Mouse (Mus musculus) midbrain, embryonic 11.5 days (tissue): Measurements from ENCODE around the gene 1700017D01Rik. TPM values are rescaled to one million over a fixed set of nuclear protein-coding genes. Genes with fewer than 3 reads are reported as not detected.
"Not testable (repeated sequence)": the region's sequence is repeated elsewhere in the genome, so short reads cannot be mapped to it uniquely, and the experiment has no call there.

Experiments used
- ATAC-seq: fragments of 200-750 bp; cut with Nextera tagmentation; 2 replicates; pipeline ENCODE4 v1.8.0; 2017; ENCODE audit warnings: moderate TSS enrichment, moderate library complexity; ENCODE audit not compliant: low FRiP score
- DNase-seq: peaks from one replicate; pipeline ENCODE4 v3.0.0; 2015; ENCODE audit warnings: low spot score; ENCODE audit errors: missing footprints
- H3K27ac ChIP-seq: fragments of 300-500 bp; sonication (generic); 2 replicates; pipeline ENCODE4 v1.5.1; 2014; ENCODE audit warnings: low read depth, low read length
- H3K27me3 ChIP-seq: fragments of 300-500 bp; sonication (generic); 2 replicates; pipeline ENCODE4 v1.6.1; 2014; ENCODE audit warnings: mild to moderate bottlenecking, low read length, moderate library complexity, mixed read lengths; ENCODE audit not compliant: control insufficient read depth, insufficient read depth
- H3K36me3 ChIP-seq: fragments of 300-500 bp; sonication (generic); 2 replicates; pipeline ENCODE4 v1.6.1; 2014; ENCODE audit warnings: mild to moderate bottlenecking, low read length, moderate library complexity, mixed read lengths; ENCODE audit not compliant: control insufficient read depth, insufficient read depth
- H3K4me1 ChIP-seq: fragments of 300-500 bp; sonication (generic); 2 replicates; pipeline ENCODE4 v1.6.1; 2014; ENCODE audit warnings: low read length; ENCODE audit not compliant: control insufficient read depth, insufficient read depth
- H3K4me2 ChIP-seq: fragments of 300-500 bp; sonication (generic); 2 replicates; pipeline ENCODE4 v1.6.1; 2014; ENCODE audit warnings: mild to moderate bottlenecking, moderate library complexity
- H3K4me3 ChIP-seq: fragments of 300-500 bp; sonication (generic); 2 replicates; pipeline ENCODE4 v1.5.1; 2014; ENCODE audit warnings: low read depth, low read length
- H3K9ac ChIP-seq: fragments of 300-500 bp; sonication (generic); 2 replicates; pipeline ENCODE4 v1.6.1; 2014; ENCODE audit warnings: low read length
- H3K9me3 ChIP-seq: fragments of 300-500 bp; sonication (generic); 2 replicates; pipeline ENCODE4 v1.6.1; 2016; ENCODE audit warnings: low read length; ENCODE audit not compliant: control insufficient read depth
- WGBS: fragments of 180-500 bp; shearing (Covaris S2); extraction: QIAGEN DNeasy Blood & Tissue Kit; methylation state at CpG from one replicate; pipeline ENCODE4 v1.1.7; 2014; 5-methylcytosine and 5-hydroxymethylcytosine counted together
- polyA plus RNA-seq: library from polyadenylated mRNA; unstranded; fragments of >200 nt; fragmentation: Nextera tagmentation; extraction: Ambion mirVana; gene quantifications from 2 replicates; pipeline ENCODE4 v1.2.1, GENCODE M21; 2014

The 1700017D01Rik gene
- polyA plus RNA-seq, 1 experiment from 2014 or later, result not detected

- Histone ChIP-seq H3K4me1 (no peaks in the 10 kb centered on the region), H3K27me3 (no peaks in the 10 kb centered on the region)
- 88% methylated on average over 3 of the region's 3 CpGs for WGBS
These were observed 22.9 kb downstream of the 1700017D01Rik start for GRCm38 (mm10) chr19:11107746-11108145.

GRCm38 (mm10) chr19:11101880-11102279 is 28.8 kb downstream of the 1700017D01Rik start:
- Histone ChIP-seq H3K27me3 (no peaks in the 10 kb centered on the region), H3K4me2 (no peak overlapping the region), H3K36me3 (no peaks in the 10 kb centered on the region), H3K27ac (no peak overlapping the region), H3K4me1 (no peaks in the 10 kb centered on the region), H3K9ac (no peak overlapping the region), H3K4me3 (no peak overlapping the region), H3K9me3 (no peaks in the 10 kb centered on the region)
- ATAC-seq (no peak), DNase-seq (no peak)
- 63% methylated on average over 1 of the region's 1 CpGs for WGBS

More at GRCm38 (mm10) chr19:11107746-11108145, 22.9 kb downstream of the 1700017D01Rik start:
- H3K9ac ChIP-seq, result no peak overlapping the region
- no peaks in the 10 kb centered on the region for H3K9me3 ChIP-seq
- DNase-seq, result no peak
- no peak overlapping the region for H3K4me3 ChIP-seq
- no peak overlapping the region for H3K27ac ChIP-seq
- H3K4me2 ChIP-seq, result no peak overlapping the region
- no peaks in the 10 kb centered on the region for H3K36me3 ChIP-seq
- ATAC-seq, result no peak

DNA sequence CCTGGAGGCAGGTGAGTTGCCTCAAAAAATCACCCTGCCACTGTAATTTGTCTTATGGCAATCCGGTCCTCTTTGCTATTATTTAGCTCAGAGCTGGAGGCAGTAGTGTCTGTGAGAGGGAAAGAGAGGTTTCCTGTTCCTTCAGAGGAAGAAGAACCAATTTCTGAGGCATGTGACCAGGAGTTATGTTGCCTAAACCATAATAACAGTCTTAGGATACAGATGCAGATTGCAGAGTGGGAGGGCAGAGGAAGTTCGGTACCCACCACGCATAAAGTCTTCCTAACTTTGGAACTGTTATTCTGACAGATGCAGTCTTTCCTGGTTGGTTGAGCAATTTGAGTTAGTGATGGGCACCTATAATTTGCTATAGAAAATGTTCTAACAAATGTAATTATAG is 32.3 kb downstream of the 1700017D01Rik start:
- H3K9ac ChIP-seq, result no peak overlapping the region
- 88% methylated on average over 3 of the region's 3 CpGs for WGBS
- DNase-seq, result no peak
- no peak overlapping the region for H3K4me3 ChIP-seq
- no peaks in the 10 kb centered on the region for H3K36me3 ChIP-seq
- H3K27me3 ChIP-seq, result no peaks in the 10 kb centered on the region
- no peaks in the 10 kb centered on the region for H3K9me3 ChIP-seq
- no peaks in the 10 kb centered on the region for H3K4me1 ChIP-seq
- H3K27ac ChIP-seq, result no peak overlapping the region
- ATAC-seq, result no peak
- no peak overlapping the region for H3K4me2 ChIP-seq

DNA sequence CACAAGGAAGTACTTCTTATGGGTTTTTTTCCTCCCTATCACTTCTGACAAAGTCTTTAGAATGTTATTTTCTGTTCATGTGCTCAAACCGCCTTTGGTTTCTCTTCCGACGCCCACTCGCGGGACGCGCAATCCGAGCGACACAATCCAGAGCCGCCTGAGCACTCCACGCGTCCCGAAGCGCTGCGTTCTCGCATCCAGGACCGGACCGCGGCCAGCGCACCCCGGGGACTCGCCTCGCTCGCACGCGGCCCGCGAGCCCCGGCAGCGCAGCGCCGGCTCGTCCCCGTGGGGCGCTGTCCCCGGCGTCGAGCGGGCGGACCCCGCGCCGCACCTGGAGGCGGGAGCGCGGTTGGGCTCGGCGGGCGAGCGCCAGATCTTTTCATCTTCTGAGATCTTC is 38.5 kb downstream of the 1700017D01Rik start:
- not testable (repeated sequence) for H3K4me1 ChIP-seq, H3K27me3 ChIP-seq, H3K36me3 ChIP-seq, H3K9ac ChIP-seq, H3K27ac ChIP-seq, H3K9me3 ChIP-seq
- peak; percentile 77 for DNase-seq
- WGBS, result 4% methylated on average over 50 of the region's 50 CpGs
- Histone ChIP-seq H3K4me3 (peak overlapping the region; percentile 20), H3K4me2 (peak overlapping the region; percentile 47)
- peak; percentile 52; the same call in 1 of the 2 replicates for ATAC-seq

GRCm38 (mm10) chr19:11080934-11081333 is 49.7 kb downstream of the 1700017D01Rik start, which contains the start of gene Ms4a8a:
Ms4a8a (minus strand) TSS chr19:11081102.
- Histone ChIP-seq H3K4me2 (no peak within 1 kb of the TSS), H3K27ac (no peak within 1 kb of the TSS), H3K9ac (no peak within 1 kb of the TSS), H3K27me3 (no peaks in the 10 kb centered on the region), H3K36me3 (no peaks in the 10 kb centered on the region), H3K4me1 (no peaks in the 10 kb centered on the region), H3K9me3 (no peaks in the 10 kb centered on the region), H3K4me3 (no peak within 1 kb of the TSS)
- ATAC-seq (no peak), DNase-seq (no peak)
- 89% methylated on average over 4 of the region's 4 CpGs for WGBS

DNA sequence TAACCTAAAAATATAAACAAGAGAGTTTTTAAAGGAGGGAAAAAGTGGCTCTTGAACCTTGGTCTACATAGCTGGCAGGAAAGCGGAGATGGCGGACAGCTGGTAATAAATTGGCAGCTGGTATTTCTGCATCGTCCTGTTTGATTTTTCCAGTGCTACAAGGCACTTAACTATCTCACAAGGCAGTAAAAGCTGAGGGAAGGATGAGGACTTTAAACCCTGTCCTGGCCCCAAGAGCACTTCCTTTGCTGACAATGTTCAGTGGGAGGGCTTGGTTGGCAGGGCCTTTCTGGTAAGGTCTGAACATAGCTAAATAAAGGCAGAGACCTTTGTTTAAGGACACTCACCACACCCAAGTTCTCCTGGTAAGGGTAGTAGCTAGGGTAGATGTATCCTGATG is 60.3 kb downstream of the 1700017D01Rik start:
- ATAC-seq, result no peak
- Histone ChIP-seq H3K9me3 (no peaks in the 10 kb centered on the region), H3K4me1 (no peaks in the 10 kb centered on the region)

DNA sequence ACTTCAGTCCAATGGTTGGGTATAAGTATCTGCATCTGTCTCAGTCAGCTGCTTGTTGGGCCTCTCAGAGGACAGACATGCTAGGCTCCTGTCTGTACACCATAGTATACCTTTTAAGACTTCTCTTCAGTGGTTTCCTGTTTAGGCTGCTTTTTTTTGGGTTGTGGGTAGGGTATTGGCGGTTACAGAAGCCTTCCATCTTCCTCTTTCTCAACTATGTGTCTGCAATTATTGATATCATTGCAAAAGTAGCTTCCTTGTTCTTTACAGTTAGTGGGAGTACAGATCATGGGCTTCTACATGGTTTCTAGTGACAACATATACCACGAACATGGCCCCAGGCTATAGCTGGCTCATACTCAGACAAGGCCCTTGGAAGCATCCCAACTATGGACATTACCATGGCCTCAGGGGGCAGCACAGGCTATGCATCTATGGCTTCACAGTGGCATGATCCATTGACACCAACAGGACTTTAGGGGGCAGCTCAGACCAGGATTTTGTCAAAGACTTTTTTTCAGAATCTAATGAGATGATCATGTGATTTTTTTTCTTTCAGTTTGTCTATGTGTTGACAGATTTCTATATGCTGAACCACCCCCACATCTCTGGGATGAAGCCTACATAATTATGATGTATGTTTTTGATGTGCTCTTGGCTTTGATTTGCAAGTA is 65.3 kb downstream of the 1700017D01Rik start:
- Histone ChIP-seq H3K9ac (no peak overlapping the region), H3K4me1 (no peaks in the 10 kb centered on the region), H3K27me3 (no peaks in the 10 kb centered on the region), H3K9me3 (no peaks in the 10 kb centered on the region), H3K27ac (no peak overlapping the region), H3K4me2 (no peak overlapping the region), H3K4me3 (no peak overlapping the region), H3K36me3 (no peaks in the 10 kb centered on the region)
- WGBS, result 82% methylated on average over 2 of the region's 2 CpGs
- DNase-seq (no peak), ATAC-seq (no peak)

More for the DNA sequence above, 60.3 kb downstream of the 1700017D01Rik start:
- 91% methylated on average over 3 of the region's 3 CpGs for WGBS
- DNase-seq, result peak; percentile 4
- Histone ChIP-seq H3K36me3 (no peaks in the 10 kb centered on the region), H3K9ac (no peak overlapping the region), H3K4me3 (no peak overlapping the region), H3K27ac (no peak overlapping the region), H3K4me2 (no peak overlapping the region), H3K27me3 (no peaks in the 10 kb centered on the region)

DNA sequence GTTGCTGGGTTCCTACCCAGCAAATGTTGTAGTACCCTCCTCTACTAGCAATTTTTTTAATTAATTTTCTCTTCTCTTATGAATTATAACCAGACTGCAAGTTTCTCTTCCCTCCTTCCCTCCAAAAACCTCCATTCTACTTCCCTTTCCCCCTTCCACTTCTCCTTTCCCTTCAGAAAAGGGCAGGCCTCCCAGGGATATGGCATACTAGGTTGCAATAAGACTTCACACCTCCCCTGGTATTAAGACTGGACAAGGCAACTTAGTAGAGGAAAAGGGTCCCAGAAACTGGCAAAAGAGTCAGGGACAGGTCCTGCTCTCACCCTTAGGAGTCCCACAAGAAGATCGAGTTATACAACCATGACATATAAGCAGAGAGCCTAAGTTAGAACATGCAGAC is 69.8 kb downstream of the 1700017D01Rik start:
- Histone ChIP-seq H3K4me3 (no peak overlapping the region), H3K27ac (no peak overlapping the region), H3K4me1 (no peaks in the 10 kb centered on the region), H3K36me3 (no peaks in the 10 kb centered on the region), H3K4me2 (no peak overlapping the region), H3K9me3 (no peaks in the 10 kb centered on the region), H3K27me3 (no peaks in the 10 kb centered on the region), H3K9ac (no peak overlapping the region)
- ATAC-seq, result no peak
- peak; percentile 51 for DNase-seq
- WGBS, result 92% methylated on average over 1 of the region's 1 CpGs

- ATAC-seq, result no peak
- Histone ChIP-seq H3K9me3 (no peaks in the 10 kb centered on the region), H3K27ac (no peak overlapping the region), H3K4me1 (no peaks in the 10 kb centered on the region), H3K4me2 (no peak overlapping the region), H3K27me3 (no peaks in the 10 kb centered on the region), H3K4me3 (no peak overlapping the region), H3K36me3 (no peaks in the 10 kb centered on the region), H3K9ac (no peak overlapping the region)
- DNase-seq, result peak; percentile 62
These were observed 70.7 kb downstream of the 1700017D01Rik start for GRCm38 (mm10) chr19:11059967-11060366.
